Mouse (Mus musculus): Measurements from ENCODE around the gene Atxn7. TPM values are rescaled to one million over a fixed set of nuclear protein-coding genes. Genes with fewer than 3 reads are reported as not detected.
A peak's percentile ranks its signal among the peaks of the same experiment; 100 is the strongest.
"Not testable (repeated sequence)": the region's sequence is repeated elsewhere in the genome, so short reads cannot be mapped to it uniquely, and the experiment has no call there.

Atxn7 gene
- total RNA-seq, 2 experiments from 2014 or later, result 14.8 to 21.3 TPM

DNA sequence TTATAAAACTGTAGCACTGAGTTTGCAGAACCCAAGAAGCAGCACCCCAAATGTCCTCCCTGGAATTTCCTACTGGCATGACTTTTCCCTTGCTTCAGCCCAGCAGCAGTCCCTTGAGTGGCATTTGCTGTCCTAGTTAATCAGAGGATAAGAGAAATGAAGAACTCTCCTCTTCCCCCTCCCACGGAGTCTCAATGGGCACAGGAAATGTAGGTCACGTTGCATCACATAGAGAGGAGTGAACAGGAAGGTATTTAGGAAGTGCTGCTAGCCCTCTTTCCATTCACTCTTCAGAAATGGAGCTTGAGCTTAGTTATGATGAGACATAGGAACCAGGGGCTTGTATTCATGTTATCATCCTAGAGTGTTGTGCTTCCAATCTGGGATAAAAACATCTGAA, 20.0 kb downstream of the Atxn7 start:
- no peak for DNase-seq (ENCODE audit: low spot score in 2 of 2)

DNA sequence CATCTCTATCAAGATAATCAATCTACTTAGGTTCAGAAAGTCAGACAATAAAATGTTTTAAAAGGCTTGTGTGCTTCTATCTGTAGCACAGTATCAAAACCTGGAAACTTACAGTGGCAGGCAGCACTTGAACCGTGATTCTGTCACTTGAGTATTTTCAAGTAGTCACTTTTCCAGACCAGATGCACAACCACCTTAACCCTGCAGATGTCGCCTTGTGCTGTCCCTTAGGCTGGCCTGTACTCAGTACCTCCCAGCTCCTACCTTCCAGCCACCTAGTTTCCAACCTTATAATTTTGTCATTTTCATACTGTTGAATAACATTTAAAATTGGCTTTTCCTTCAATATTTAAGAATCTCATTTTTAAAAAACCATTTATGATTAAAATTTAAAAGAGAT, 20.9 kb downstream of the Atxn7 start:
- DNase-seq (ENCODE audit: low spot score in 2 of 2), result no peak

DNA sequence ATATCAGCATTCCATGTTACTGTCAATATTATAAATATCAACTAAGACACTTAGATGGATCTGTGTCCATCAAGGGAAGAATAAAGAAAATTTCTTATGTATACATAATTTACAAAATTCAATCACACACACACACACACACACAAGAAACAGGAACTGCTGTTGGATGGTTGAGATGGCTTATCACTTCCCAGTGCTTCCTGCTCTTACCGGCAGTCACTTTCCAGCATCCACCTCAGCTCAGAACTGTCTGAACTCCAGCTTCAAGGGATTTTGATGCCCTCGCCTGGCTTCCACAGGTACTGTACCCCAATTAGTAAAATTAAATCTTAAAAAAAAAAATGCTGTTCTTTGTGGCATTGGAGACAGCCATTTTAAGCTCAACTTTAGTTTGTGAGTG, 27.2 kb downstream of the Atxn7 start:
- no peak for DNase-seq (ENCODE audit: low spot score in 2 of 2)

DNA sequence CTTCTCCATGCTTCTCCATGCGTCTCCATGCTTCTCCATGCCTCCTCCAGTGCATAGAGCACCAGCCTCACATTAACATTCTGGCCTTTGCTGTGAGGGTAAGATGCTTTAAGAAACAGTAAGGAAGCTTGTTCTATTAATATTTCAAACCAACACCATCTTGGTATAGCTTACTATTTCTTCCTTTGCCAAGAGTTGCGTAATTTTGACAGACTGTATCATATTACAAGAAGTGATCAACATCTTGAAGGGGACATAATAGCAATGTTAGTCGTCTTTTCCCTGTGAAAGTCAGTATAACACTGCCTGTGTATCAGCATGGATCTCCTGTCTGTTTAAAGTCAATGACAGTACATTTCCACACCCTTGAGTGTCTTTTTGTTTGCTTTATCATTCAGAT, 29.5 kb downstream of the Atxn7 start:
- no peak for DNase-seq (ENCODE audit: low spot score in 2 of 2)

DNA sequence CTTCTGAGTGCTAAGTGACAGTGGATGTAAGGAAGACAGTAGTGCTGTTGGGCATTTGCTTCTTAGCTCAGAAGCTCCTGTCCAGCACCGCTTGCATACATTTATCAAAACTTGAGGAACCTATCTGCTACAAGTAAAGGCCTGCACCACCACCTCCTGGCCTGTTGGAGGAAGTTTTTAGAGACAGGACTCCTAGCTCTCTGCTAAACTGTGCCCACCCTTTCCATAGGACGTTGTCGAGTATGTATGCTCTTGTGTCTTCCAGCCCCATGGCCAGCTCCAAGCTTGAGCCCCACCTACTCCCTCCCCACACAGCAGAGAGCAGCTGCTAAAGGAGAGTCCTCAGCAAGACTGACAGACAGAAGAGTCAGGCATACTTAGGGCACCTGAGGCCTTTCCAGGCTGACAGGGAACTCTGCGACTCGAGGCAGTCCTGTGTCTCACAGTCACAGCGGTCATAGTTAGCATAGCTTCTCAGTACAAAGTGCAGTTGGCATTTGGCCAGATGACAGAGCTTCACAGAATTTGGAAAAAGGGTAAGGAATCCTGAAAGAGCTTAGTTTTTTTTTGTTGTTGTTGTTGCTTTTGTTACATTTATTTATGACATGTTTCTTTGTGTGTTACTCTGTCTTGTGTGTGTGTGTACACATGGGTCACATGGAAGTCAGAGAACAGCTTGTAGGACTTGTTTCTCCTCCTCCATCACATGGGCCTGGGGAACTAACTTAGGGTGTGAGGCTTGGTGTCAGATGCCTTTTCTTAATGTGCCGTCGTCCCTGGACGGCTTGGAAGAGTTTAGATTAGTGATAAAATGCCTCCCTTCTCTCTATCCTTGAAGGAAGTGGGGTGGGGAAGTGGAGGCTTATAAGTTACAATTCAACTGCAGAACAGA, 34.2 kb downstream of the Atxn7 start:
- DNase-seq (ENCODE audit: low spot score in 2 of 2), result no peak

DNA sequence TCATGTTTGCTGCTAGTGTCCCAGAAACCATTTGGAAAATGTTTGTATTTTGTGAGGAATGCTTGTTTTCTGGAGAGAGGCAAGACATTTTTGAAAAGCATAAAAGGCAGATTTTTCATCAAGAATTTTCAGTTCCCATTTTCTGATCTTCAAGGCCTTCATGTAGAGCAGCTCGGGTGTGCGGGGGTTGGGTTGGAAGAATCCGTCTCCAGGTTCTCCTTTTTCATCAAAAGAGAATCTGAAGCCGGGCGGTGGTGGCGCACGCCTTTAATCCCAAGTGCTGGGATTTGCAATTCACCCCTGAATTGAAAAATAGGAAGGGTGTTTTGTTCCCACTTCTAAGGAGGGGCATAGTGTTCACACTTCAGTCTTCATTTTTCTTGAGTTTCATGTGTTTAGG, 41.5 kb downstream of the Atxn7 start:
- DNase-seq (ENCODE audit: low spot score in 2 of 2), result no peak

DNA sequence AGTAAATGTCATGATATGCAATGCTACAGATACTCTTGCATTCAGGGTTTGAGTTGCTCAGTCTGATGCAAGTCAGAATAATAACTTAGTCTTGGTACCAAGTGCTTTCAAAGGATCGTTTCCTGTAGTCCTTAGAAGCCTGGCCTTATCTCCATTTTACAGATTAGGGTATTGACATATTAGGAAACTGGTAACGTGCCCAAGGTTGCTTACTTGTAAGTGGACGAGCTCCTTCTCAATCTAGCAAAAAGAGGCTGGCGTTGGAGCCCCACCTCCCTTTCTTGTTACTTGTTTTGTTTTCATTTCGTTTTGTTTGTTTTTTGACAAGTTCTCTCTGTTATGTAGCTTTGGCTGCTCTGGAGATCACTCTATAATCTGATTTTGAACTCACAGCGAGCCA, 48.5 kb downstream of the Atxn7 start:
- no peak for DNase-seq (ENCODE audit: low spot score in 2 of 2)

DNA sequence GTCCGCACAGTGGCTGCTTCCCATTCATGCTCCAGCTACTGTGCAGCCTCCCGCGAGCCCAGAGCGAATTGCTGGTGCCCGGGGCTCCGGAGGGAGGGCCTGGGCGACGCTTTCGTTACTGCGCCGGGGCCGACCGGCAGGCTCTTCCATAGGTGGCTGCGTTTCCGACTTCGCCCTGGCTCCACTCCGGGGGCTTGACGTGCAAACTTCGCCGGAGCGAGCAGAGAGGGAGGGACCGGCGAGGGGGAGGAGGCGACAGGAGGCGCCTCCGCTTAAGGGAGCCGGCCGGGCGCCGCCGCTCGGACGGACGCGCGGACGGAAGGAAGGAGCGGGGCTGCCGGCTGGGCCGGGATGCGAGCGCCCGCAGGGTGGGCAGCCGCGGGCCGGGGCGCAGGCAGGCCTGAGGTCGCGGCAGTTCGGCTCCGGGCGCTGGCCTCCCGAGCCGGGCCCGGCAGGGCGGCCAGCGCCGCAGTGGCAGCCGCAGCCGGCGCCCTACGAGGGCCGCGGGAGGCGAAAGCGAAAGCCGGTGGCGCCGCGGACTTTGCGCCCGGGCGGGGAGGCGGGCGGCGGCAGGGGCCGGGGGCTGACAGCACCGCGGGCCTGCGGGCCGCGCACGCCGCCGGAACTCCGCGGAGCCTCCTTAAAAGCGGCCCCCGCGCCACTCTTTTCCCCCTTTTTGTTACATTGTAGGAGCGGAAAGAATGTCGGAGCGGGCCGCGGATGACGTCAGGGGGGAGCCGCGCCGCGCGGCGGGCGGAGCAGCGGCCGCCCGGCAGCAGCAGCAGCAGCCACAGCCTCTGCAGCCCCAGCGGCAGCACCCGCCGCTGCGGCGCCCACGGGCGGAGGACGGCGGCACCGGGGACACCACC, 51.4 kb downstream of the Atxn7 start:
- peak; percentile 75 to 85 for DNase-seq (ENCODE audit: low spot score in 2 of 2)

DNA sequence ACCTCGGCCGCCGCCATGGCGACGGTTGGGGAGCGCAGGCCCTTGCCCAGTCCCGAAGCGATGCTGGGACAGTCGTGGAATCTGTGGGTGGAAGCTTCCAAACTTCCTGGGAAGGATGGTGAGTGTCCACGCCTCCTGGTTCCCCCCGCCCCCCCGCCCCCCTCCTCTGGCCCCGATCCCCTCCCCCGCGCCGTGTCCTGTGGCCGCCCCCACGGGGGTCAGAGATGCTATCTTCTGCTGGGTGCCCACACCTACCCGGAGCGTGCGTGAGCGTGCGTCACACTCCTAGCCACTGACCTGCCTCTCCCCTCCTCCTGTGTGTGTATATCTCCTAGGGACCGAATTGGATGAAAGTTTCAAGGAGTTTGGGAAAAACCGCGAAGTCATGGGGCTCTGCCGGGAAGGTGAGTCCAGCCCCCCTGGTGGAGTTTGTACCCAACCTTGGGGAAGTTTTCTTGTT, 52.0 kb downstream of the Atxn7 start:
- DNase-seq (ENCODE audit: low spot score in 2 of 2), result no peak

DNA sequence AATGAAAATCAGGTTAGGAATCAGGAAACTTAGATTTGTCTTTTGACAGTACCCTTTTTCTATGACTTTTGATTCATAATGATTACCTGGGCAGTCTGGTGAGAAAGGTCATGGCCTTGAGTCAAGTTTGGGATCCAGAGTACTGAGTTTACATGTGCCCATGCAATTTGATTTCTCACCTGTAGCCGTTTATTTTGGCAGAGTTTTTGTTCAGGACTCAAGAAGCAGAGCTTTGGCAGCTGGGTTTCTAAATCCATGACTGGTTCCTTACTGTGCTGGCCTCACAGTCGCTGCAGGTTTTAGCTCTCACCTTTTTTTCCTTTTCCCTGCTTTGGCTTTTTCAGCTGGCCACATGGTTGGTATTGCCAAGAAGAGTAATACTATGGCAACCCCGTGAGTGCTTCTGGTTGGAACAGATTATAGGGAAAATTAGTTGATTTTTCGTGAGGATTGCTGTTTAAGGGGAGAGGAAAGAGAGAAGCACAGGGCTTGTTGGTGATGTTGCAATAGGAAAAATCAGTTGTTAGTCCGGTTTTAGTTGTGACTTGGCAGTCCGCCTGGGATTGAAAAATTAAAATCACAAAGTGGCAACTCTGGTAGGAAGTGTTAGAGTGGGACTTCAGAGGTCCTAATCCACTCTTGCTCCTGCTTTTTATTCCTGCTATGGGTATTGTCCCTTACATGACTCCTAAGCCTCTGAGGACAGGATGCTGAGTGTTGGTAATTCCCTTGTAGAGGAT, 53.6 kb downstream of the Atxn7 start:
- no peak for DNase-seq (ENCODE audit: low spot score in 2 of 2)

DNA sequence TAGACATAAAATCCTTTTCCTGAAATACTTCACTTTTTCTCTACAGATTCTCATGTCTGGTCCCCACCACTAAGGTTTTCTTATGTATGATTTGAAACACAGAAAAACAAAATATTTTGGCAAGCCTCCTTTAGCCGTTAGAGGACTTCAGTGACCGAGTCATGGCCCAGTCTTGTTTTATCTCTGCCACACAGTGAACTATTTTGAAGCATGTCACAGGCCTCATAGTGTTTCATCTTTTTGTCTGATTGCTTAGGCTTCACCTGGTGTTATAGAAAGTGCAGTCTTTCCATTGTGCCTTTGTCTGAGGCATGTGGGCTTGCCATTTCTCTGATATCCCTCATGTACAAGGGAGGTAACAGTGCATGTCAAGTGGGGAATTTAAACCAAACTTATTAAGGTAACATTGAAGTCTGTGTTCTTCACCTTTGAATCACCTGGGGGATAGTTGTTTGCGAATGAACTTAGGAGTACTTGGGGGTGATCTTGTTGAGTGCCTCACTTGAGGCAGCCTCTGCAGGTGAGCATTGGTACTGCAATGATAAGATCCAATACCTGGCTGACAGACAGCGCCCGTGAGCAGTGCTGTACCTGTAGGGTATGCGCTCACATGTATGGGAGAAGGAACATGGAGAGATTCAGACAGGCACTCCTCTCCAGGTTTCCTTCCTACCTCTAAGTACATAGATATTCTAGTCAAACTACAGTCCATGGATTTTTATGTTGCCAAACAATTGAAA, 58.1 kb downstream of the Atxn7 start:
- DNase-seq (ENCODE audit: low spot score in 2 of 2), result no peak

DNA sequence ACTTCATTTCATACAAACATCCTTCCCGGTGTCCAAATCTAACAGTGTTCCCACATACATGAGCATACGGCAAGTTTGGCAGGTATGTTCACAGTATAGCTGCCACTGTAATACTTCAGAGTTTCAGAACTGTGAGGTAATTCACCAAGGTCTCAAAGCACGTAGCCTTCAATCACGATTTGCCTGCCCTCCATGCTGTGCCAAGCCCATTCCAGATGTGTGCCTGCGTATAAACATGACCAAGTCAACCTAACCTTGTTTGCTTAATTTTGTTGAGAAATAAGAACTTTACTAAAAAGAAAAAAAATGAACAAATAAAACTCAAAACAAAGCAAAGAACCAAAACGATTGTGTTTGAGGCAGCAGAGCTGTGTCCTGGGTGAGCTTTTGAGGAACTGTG, 60.0 kb downstream of the Atxn7 start:
- no peak for DNase-seq (ENCODE audit: low spot score in 2 of 2)

DNA sequence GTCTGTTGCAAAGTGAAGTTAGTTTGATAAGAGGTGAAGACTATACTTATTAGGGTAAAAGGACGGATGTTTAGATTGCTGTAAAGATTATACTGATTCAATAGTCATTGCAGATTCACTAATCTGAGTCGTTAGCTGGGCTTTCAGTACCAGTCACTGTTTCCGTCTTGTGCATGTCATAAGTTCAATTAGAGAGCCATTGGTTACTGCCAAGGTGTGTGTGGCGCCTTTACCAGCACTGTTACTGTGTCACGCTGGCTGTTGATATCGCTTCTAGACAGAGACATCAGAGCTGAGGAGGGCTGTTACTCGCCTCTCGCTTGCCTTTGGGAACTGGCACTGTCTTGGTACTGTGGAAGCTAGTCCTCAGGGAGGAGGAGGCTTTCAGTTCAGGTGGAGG, 64.6 kb downstream of the Atxn7 start:
- no peak for DNase-seq (ENCODE audit: low spot score in 2 of 2)

DNA sequence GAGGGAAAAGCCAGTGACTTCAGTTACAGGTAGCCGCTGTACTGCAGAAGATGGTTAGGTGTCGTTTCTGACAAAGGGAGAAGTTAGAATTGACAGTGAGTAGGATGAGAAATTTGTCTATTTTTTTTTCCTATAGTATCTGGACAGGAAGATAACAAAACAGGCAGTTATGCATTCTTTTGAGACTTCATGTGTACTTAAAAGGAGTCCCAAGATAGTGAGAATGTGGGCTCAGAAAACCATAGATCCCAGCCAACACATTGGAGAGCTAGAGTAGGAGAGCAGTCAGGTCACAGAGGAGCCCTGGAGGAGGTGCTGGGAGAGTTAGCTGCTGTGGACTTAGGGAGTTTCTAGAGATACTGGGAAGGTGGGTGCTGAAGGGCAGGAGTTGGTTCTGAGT, 69.4 kb downstream of the Atxn7 start:
- DNase-seq (ENCODE audit: low spot score in 2 of 2), result no peak

DNA sequence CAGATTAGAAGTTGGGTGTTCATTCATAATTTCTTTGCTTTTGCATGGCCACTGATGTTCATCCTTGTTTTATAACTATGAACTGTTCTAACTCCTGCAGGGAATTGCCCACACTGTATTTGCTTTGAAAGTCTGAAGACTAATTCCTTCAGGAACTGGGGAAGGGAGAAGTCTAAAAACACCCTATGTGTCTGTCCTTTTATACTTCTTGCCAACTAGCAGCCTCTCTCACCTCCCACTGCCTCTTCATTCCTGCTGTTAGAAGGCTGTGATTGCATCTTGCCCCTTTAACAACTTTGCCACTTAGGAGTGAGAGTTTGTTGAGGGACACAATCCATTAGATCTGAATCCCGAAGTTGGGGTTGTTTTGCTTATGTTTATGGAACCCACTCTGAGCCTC, 71.6 kb downstream of the Atxn7 start:
- DNase-seq (ENCODE audit: low spot score in 2 of 2), result no peak

DNA sequence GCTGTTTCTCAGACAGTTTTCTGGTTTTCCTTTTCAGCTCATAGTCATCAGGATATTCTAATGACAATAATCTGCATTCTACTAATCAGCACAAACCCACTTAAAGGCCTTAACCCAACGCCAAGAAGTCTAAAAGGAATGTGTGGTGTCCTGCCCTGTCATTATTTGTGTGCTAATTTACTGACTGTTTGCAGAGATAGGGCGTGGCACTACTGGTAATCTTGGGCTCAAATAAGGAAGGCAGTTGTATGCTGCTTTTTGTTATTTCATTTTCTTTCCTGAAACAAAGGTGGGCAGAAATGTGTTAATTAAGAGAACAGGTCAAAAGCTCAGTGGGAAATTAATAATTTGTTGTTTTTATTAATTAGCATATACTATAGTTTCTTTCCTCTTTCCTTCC, 75.1 kb downstream of the Atxn7 start:
- DNase-seq (ENCODE audit: low spot score in 2 of 2), result no peak

DNA sequence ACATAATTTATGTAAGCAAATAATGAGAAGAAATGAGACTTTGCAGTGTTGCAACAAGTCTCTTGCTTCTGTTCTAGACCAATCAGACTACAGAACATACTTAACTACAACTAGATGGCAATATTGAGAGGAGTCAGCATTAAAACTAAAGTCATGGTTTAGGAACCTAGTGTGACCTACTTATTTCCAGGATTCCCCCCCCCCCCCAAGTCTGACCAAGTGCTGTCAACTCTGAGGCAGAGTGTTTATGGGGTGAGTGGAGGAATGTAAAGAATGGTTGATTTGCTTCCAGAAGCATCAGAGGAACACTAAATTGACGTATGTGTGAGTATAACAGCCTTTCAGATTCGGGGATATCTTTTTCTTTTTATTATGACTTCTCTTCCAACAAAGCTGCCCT, 77.0 kb downstream of the Atxn7 start:
- DNase-seq (ENCODE audit: low spot score in 2 of 2), result no peak

DNA sequence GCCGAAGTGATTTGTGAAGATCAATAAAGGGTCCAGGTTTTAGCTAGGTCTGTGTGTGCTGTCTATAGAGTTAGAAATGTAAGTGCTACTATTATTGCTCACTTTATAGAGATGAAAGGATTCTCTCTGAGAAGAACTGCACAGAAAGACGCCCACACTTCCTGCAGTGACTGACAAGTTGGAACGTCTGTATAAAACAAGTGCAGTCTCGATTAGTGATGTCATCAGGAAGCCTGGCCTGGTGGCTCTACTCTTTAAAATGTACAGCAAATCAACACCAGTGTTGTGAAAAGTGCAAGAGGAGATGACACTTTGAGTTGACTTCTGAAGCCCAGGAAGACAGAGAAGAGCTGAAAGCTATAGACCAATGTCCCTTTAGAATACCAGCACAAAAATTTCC, 81.1 kb downstream of the Atxn7 start:
- DNase-seq (ENCODE audit: low spot score in 2 of 2), result no peak

DNA sequence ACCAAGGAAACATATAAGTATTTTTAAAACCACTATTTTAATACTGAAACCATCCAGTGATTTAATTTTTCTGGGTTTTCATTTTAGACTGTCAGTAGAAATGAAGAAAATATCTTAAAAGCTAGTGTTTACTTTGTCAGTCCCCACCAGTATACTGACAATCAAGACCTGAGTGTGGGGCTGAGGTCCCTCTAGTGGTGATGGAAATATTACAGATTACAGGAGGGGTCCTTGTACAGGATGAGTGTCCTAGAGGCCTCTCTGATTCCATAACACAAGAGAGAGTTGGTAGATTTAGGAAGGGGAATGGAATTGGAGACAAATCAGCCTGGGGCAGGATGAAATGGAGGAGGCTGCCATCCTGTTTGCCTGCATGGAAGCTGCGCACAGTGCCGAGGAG, 93.1 kb downstream of the Atxn7 start:
- DNase-seq (ENCODE audit: low spot score in 2 of 2), result no peak

DNA sequence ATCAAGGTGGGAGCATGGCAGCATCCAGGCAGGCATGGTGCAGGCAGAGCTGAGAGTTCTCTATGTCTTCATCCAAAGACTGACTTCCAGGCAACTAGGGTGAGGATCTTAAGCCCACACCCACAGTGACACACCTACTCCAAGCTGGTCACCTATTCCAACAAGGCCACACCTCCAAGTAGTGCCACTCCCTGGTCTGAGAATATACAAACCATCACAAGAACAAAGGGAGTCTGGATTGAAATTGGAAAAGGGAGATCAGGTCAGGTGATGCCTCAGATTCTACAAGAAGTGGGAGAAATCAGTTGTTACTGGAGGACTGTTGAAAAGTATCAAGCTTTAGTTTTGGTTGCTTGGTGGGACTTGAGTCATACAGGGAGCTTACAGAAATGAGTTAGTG, 98.4 kb downstream of the Atxn7 start:
- DNase-seq (ENCODE audit: low spot score in 2 of 2), result not testable (repeated sequence)
